Mouse (Mus musculus) small intestine, adult 2 months (tissue): Measurements from ENCODE around the gene Arhgdia.

Experiments
- CTCF ChIP-seq: fragments of 200-500 bp; IDR thresholded peaks from 2 replicates; pipeline ENCODE4 v1.5.1; 2012; ENCODE audit warnings: low read depth, mild to moderate bottlenecking, control low read depth, inconsistent platforms, low read length, moderate library complexity, mixed read lengths; ENCODE audit not compliant: insufficient replicate concordance, insufficient read length; ENCODE audit errors: extremely low read depth
- POLR2A ChIP-seq: fragments of 200-500 bp; IDR thresholded peaks from 2 replicates; pipeline ENCODE4 v1.6.1; 2012; ENCODE audit warnings: low read depth, mild to moderate bottlenecking, control low read depth, inconsistent platforms, low read length, moderate library complexity

DNA sequence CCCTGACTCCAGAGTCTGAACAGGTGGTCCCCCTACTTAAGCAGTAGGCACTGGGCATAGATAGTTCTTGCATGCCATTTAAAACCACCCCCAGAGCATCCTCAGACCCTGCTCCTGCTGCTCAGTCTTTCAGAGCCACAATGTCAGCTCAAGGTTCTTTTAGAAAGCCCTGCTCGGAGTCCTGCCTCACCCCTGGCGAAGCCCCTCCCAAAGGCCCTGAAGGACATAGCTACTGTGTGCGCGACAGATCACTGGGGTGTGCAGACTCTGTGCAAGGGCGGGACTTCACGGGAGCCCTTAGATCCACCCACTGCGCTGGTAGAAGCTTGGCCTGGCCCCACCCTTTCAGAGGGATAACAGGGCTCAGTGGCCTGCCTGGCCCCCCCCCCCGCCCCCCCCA, 27.8 kb upstream of the Arhgdia start:
- no peak for TF ChIP-seq POLR2A
- no peak for TF ChIP-seq CTCF
